Mouse (Mus musculus) mature B cell (primary cell): ENCODE data around the gene Rest.

Experiments used
- in situ Hi-C: fragments of 300-500 bp; cut with MboI; formaldehyde crosslinking; loops from 2 replicates; pipeline ENCODE4 v1.14.3; 2019

The Rest gene

GRCm38 (mm10) chr5:77265671-77266065 lies 377 bp downstream of the Rest start:
- in situ Hi-C loops: no loop called here

GRCm38 (mm10) chr5:77266066-77266885 lies 985 bp downstream of the Rest start:
- in situ Hi-C loops: no loop called here

- in situ Hi-C loops: no loop called here
These were observed 1.7 kb downstream of the Rest start for GRCm38 (mm10) chr5:77266886-77267401.

GRCm38 (mm10) chr5:77267441-77267840 lies 2.1 kb downstream of the Rest start:
- in situ Hi-C loops: no loop called here

- in situ Hi-C loops: no loop called here
These were observed 2.8 kb downstream of the Rest start for GRCm38 (mm10) chr5:77267957-77268624.

- in situ Hi-C loops: no loop called here
These were observed 4.1 kb downstream of the Rest start for GRCm38 (mm10) chr5:77269399-77269798.

- in situ Hi-C loops: no loop called here
These were observed 7.9 kb downstream of the Rest start for GRCm38 (mm10) chr5:77273151-77273550.

- in situ Hi-C loops: no loop called here
These were observed 10.7 kb downstream of the Rest start for GRCm38 (mm10) chr5:77275950-77276349.

- in situ Hi-C loops: no loop called here
These were observed 11.9 kb downstream of the Rest start for GRCm38 (mm10) chr5:77277204-77277603.

- in situ Hi-C loops: no loop called here
These were observed 16.4 kb downstream of the Rest start for GRCm38 (mm10) chr5:77281518-77282174.

GRCm38 (mm10) chr5:77282242-77282641 lies 17.0 kb downstream of the Rest start:
- in situ Hi-C loops: no loop called here

GRCm38 (mm10) chr5:77285685-77286084 lies 20.4 kb downstream of the Rest start:
- in situ Hi-C loops: no loop called here

GRCm38 (mm10) chr5:77286904-77287303 lies 21.6 kb downstream of the Rest start:
- in situ Hi-C loops: no loop called here

- in situ Hi-C loops: no loop called here
These were observed 22.6 kb downstream of the Rest start for GRCm38 (mm10) chr5:77287901-77288300.

- in situ Hi-C loops: no loop called here
These were observed 24.4 kb downstream of the Rest start for GRCm38 (mm10) chr5:77289686-77290085.

- in situ Hi-C loops: no loop called here
These were observed 25.3 kb downstream of the Rest start for GRCm38 (mm10) chr5:77290606-77291005.

- in situ Hi-C loops: no loop called here
These were observed 27.7 kb downstream of the Rest start for GRCm38 (mm10) chr5:77292803-77293522.

GRCm38 (mm10) chr5:77299486-77299885 lies 34.2 kb downstream of the Rest start:
- in situ Hi-C loops: no loop called here

- in situ Hi-C loops: loop anchor here (25.0 kb wide), 1 partner anchor 714 kb away; the partner anchor contains the start of gene Cep135
These were observed 36.1 kb downstream of the Rest start for GRCm38 (mm10) chr5:77301296-77301903.

- in situ Hi-C loops: loop anchor here (25.0 kb wide), 1 partner anchor 721 kb away; the partner anchor contains the start of gene Cep135
These were observed 42.7 kb downstream of the Rest start for GRCm38 (mm10) chr5:77307821-77308553.
